12 mouse cellular contexts compared by ENCODE assay signal in genomic region chr8:61476160-61476559, GRCm38 (mm10).
"Had no signal": no experiment of that assay in that cellular context is flagged by ENCODE, and none has a peak within 500 bp of the region (broad histone marks: within the 10 kb centered on the region; RNA-seq: fewer than 3 reads in every experiment).

No protein-coding gene starts in this region.

- H3K36me3 ChIP-seq: liver, embryonic 13.5 days; midbrain, embryonic 10.5 days; midbrain, embryonic 13.5 days had no signal

- H3K9ac ChIP-seq: liver, embryonic 13.5 days; midbrain, embryonic 13.5 days had no signal

- H3K4me2 ChIP-seq: liver, embryonic 13.5 days; midbrain, embryonic 13.5 days had no signal

- ATAC-seq: midbrain, embryonic 13.5 days; midbrain, embryonic 16.5 days had no signal

- DNase-seq: layer of hippocampus, adult 9-11 months; layer of hippocampus, postnatal 36 days; liver, embryonic 13.5 days; lung, adult 2 months; thymus, postnatal 36 days had no signal

- H3K4me1 ChIP-seq: liver, embryonic 13.5 days; megakaryocyte, embryonic 14.5 days; midbrain, embryonic 13.5 days had no signal

- H3K27ac ChIP-seq: layer of hippocampus, adult 2 months; left cerebral cortex, adult 2 months; liver, embryonic 13.5 days; macrophage; midbrain, embryonic 10.5 days; midbrain, embryonic 13.5 days had no signal

- H3K27me3 ChIP-seq: liver, embryonic 13.5 days; megakaryocyte, embryonic 14.5 days; midbrain, embryonic 13.5 days had no signal

- H3K4me3 ChIP-seq: layer of hippocampus, adult 2 months; left cerebral cortex, adult 2 months; liver, embryonic 13.5 days; megakaryocyte, embryonic 14.5 days; midbrain, embryonic 10.5 days; midbrain, embryonic 13.5 days had no signal

- H3K9me3 ChIP-seq: liver, embryonic 13.5 days; megakaryocyte, embryonic 14.5 days; midbrain, embryonic 10.5 days; midbrain, embryonic 13.5 days had no signal
